Mouse (Mus musculus) left cerebral cortex, adult 2 months (tissue): ENCODE measurements around the gene Nip7. TPM values are rescaled to one million over a fixed set of nuclear protein-coding genes. Genes with fewer than 3 reads are reported as not detected.

Experiments used
- DNase-seq, 2 experiments: peaks; one replicate each; pipeline ENCODE4 v3.0.0; 2021 to 2022; ENCODE audit warnings: low spot score in 2 of 2, mixed read lengths in 1 of 2; ENCODE audit errors: extremely low spot score in 1 of 2
- H3K27ac ChIP-seq: fragments of 200-600 bp; 2 replicates; pipeline ENCODE4 v1.8.1; 2022
- H3K4me3 ChIP-seq: fragments of 200-600 bp; 2 replicates; pipeline ENCODE4 v1.8.1; 2022
- CTCF ChIP-seq: fragments of 200-600 bp; IDR thresholded peaks from 2 replicates; pipeline ENCODE4 v1.8.1; 2022; ENCODE audit warnings: antibody characterized with exemption, mild to moderate bottlenecking, moderate library complexity
- intact Hi-C: fragments of 180-260 bp; cut with DNase I; formaldehyde crosslinking; loops from one replicate; pipeline ENCODE4 v1.15.1; 2025
- microRNA-seq, 2 experiments: library from miRNA; unstranded; fragments of <30 nt; microRNA quantifications; one replicate each; pipeline ENCODE4 v1.2.0; 2021
- total RNA-seq, 2 experiments: library from RNA; stranded (reverse); gene quantifications; 2 replicates each; pipeline ENCODE4 v1.2.3; 2021

The Nip7 gene
- total RNA-seq, 2 experiments from 2014 or later: 40.9 to 42.4 TPM

- Histone ChIP-seq H3K4me3 (no peak overlapping the region), H3K27ac (no peak overlapping the region)
- DNase-seq: no peak
- TF ChIP-seq CTCF: no peak; the same call in 1 of the 2 replicates
- intact Hi-C loops: no loop called here
Measured at GRCm38 (mm10) chr8:107109816-107110435, 53.2 kb downstream of the Nip7 start.

Small RNA genes within 50 kb of the gene (microRNA-seq; reads per million reads assigned to microRNA genes)
- gene Mir7075: 0.72 to 1.2 reads per million in 2 experiments

Other genes with a start within 250 kb of the Nip7 start
- gene Has3, start 186.6 kb upstream of the Nip7 start, total RNA-seq: 1 to 10 TPM; 1.7 to 2.0 TPM
- 10 to 100 TPM; 36.4 to 39.4 TPM for gene Utp4, start 163.2 kb upstream of the Nip7 start, total RNA-seq
- 10 to 100 TPM; 20.2 to 26.5 TPM for gene Sntb2, start 121.1 kb upstream of the Nip7 start, total RNA-seq
- gene Vps4a, start 25.7 kb upstream of the Nip7 start, total RNA-seq: 100 to 1,000 TPM; 107 to 132 TPM
- gene Pdf, start 8.3 kb upstream of the Nip7 start, total RNA-seq: 10 to 100 TPM; 24.4 to 25.9 TPM
- gene Cog8, start 188 bp upstream of the Nip7 start, total RNA-seq: 10 to 100 TPM; 24.9 to 27.8 TPM
- gene Tmed6, start 8.8 kb downstream of the Nip7 start, total RNA-seq: not detected
- 10 to 100 TPM; 39.1 to 39.2 TPM for gene Terf2, start 39.7 kb downstream of the Nip7 start, total RNA-seq
- 10 to 100 TPM; 92.3 to 93.6 TPM for gene Cyb5b, start 93.8 kb downstream of the Nip7 start, total RNA-seq
- 10 to 100 TPM; 54.8 to 60.3 TPM for gene Nfat5, start 236.6 kb downstream of the Nip7 start, total RNA-seq